Mouse (Mus musculus): ENCODE data around the gene Cpm. TPM values are rescaled to one million over a fixed set of nuclear protein-coding genes. Genes with fewer than 3 reads are reported as not detected.
"Not testable (repeated sequence)": the region's sequence is repeated elsewhere in the genome, so short reads cannot be mapped to it uniquely, and the experiment has no call there.

Gene Cpm
- total RNA-seq, 4 experiments from 2014 or later = 1.3 to 2.2 (median 1.5) TPM

DNA sequence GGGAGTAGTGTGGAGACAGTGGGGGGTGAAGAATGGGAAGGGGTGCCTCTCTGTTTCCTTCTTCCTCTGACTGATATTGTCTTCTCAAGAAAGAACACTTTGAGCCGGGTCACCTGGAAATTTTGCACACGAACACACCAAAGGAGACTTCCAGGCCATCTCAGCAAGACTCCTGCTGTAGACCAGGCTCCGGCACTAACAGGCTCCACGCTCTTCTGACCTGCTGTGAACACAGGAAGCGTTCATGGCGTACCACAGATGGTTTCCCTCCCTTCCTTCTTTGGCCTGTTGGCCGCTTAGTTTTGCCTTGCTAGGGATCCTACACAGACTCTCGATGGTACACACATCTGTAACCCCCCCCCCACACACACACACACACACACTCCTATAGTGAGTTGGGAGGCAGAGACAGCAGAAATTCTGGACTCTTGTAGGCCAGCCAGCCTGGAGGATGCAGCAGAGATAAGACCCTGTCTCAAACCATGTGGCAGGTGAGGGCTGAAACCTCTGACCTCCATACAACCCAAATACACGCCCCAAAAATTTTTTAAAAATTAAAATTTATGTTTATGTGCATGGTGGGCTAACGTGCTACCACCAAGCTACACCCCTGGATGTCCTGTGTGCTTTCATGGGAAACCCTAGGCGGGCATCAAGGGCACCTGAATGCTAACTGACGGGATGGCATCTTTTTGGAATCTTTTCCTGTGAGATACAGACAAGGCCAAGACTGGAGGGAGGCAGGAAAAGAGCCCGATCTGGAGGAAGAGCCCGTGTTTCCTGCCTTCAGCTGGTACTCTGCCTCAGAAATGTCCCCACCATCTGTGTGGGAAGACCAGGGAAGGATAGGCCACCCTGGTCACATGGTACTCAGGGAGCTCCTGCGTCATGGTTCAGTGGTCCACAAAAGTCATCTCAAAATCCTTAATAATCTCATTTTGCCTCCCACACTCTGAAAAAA, 23.7 kb upstream of the Cpm start:
- DNase-seq (ENCODE audit: low spot score in 2 of 2) = no peak

DNA sequence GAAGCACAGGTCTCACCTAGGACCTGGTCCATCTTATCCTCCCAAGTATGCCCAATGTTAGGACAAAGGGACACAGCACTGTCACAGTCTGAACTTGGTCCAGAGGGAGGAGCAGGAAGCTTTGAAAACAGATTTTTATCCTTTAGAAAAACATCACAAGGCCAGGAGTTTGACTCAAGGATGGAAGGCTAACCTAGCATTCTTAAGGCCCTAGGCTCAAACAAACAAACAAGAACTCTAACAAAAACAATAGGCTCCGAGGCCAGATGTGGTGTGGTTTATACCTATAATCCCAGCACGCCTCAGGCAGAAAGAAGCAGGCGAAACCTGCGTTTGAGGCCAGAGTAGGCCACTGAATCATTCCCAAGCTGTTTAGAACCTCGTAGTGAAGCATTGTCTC, 22.9 kb upstream of the Cpm start:
- no peak for DNase-seq (ENCODE audit: low spot score in 2 of 2)

DNA sequence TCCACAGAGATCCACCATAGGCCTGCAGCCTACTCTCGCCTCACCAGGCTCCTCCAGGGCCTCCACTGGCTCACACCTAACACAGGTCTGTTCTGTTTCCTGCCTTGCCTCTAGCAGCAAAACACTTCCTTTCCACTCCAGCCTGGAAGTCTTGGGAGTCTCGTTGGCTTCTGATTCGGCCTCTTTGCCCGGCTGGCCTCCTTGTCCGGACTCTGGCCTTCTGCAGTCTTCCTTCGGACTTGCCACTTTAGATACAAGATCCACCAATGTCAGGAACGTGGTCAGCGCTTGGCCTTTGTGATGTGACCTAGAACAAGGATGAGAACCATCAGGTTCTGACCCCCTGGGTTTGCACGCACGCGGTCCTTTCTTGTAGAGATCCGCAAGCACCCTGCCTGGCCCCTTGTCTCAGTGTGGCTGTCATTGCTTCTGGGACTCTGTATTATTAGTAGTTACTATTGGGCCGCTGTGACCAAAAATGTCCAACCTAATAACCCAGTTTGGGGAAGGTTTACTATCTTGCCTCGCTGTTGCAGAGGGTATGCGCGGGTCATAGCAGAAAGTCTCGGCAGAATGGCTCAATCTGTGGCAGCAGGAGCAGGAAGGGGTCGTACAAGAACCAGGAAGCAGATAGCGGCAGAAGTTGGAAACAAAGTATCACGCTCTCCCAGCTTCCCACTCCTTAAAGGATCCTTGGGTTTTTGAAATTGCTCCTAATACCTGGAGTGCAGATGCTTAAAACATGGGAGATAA, 22.1 kb upstream of the Cpm start:
- DNase-seq (ENCODE audit: low spot score in 2 of 2) = no peak

DNA sequence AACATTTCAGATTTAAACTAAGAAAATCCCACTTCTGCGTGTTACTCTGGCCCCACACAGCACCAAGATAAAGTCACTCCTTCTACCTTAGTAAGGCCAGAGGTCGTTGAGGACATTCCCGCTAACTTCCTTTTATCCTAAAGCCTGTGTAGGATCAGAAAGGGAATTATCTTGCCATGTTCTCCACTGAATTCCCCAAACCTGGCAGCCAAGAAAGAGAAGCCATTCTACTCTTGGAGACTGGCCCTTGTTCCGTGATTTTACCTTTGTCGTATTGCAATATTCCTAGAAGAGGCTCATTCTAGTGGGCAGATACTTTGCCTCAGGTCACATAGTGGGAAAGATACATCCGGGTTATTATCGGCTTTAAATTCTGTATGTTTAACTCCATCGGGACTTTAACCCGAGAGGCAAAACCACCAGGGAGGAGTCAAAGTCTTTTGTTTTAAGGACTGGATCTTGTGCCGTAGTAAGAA, 21.5 kb upstream of the Cpm start:
- no peak for DNase-seq (ENCODE audit: low spot score in 2 of 2)

DNA sequence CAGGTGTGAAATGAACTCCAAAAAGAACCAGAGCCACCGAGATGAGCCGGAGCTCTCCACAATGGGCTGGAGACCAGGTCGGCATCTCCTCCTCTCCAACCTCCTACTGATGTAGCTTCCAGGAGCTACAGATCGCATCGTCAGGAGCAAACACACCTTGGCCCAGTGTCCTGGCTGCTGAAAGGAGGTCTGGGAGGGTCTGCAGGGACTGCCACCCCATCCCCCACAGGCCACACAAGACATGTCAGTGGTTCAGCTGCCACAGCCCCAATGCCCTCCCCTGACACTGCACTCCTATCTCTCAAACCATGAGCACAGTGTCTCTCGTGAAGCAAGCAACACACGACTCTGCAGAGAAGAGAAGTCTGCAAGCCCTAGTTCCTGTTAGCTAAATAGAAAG, 20.8 kb upstream of the Cpm start:
- no peak for DNase-seq (ENCODE audit: low spot score in 2 of 2)

DNA sequence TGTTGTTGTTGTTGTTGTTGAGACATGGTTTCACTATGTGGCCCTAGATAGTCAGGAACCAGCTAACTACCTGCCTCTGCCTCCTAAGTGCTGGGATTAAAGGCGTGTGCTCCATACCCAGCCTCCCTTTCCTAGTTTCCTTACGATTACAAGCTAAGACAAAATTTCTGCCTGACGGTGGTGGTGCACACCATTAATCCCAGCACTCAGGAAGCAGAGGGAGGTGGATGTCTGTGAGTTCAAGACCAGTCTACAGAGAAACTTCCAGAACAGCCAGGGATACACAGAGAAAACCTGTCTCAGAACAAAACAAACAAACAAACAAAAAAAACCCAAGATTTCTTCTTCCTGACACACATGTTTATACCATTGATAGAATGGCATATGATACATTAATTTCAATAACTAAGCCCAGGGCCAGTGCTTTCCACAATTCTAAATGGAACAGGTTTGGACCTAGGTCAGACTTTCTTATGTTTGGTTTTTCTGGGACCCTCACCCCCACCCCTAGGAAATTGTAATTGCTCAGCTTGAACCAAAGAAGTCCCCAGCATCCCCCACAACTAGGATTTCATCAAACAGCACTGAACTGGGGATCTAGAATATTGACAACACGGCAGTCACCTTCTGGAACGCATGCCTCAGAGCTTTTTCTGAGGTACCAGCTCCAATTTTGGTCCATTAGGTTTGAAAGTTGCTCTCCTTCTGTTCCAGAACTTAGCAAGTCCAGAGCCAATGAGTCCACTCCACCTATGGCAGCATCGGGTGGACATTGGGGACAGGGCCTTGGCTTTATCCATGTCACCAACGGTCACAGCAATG, 20.1 kb upstream of the Cpm start:
- DNase-seq (ENCODE audit: low spot score in 2 of 2) = no peak

DNA sequence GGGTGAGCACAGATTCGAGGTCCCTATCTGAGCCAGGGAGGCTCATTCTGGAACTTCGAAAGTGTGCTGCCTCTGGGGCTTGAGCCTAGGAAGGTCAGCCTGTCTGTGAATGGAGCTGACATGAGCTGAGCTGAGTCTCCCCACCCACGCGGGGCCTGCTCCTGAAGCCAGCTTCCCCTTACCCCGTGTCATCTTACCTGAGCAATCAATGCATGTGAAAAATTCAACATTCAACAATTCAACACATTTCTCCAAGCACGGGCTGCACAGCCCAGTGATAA, 19.6 kb upstream of the Cpm start:
- DNase-seq (ENCODE audit: low spot score in 2 of 2) = no peak

DNA sequence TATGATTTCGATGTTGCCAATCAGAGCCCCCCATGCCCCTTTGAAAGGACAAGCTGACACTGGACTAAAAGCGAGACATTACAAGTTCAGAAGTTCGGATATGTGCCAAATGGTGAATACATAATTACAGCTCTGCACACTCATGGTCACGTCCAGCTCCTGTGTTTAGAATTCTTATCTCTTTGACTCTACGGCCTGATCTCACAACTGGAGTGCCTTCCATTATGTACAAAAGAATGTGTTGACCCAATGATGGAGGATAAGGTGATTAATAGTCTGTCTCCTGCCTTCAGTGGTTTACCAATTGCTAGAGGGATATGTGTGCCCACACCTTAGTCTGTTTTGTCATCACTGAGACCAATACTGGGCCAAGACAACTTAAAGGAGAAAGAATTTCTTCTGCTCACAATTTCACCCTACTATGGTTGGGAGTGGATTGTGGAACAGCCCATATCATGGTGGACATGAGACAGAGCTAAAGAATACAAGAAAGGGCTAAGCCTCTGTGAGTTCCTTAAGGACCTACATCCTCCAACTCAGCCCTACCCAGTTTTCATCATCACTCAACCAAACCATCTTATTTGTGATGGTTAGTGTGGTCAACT, 19.0 kb upstream of the Cpm start:
- no peak for DNase-seq (ENCODE audit: low spot score in 2 of 2)

DNA sequence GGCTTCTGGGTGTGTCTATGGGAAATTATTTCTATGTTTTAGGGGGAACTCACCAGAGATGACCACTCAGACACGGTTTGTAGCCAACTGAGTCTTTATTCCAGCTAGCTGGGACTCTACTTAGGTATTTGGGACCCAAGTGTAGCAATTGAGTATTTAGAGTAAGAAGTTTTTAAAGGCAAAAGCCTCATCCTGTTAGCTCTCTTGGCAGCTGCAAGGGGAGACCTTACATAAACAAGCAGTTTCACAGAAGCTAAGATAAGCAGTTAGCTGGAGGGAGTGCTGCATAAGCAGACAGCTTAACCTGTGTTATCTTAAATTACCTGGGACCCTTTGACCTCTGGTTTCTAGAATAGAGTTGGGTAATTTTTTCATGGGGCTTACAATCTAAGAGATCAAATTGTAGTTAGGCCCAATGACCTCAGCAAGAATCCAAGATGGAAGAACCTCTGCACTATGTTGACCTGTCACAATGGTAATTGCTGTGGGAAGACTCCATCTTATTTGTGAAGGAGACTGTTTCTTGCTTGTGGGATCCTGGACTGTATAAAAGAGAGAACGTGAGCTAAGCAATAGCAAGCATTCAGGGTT, 18.4 kb upstream of the Cpm start:
- no peak for DNase-seq (ENCODE audit: low spot score in 2 of 2)

DNA sequence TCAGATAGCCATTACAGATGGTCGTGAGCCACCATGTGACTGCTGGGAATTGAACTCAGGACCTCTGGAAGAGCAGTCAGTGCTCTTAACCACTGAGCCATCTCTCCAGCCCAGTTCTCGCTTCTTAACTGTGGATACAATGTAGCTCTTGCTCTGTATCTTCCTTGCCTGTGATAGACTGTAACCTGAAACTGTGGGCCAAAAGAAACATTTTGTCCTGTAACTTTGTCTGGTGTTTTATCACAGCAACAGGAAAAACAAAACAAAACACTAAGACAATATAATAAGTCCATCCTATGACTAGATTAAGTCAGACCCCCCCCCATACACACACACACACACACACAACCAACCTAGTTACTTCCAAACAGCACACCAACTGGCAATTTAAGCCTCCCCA, 17.8 kb upstream of the Cpm start:
- no peak for DNase-seq (ENCODE audit: low spot score in 2 of 2)

DNA sequence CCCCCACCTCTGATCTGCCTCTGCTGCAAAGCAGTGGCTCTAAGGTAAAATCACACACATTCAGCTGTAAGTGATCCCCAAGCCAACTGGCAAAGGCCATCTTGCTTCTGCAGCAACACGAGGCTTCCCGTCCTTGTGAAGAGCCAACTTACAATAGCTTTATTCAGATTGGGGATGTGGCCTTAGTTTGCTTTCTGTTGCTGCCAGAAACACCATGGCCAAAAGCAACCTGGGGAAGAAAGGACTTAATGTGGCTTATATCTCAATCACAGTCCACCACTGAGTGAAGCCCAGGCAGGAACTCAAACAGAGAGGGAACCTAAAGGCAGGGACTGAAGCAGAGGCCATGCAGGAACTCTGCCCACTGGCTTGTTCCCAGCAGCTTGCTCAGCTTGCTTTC, 17.3 kb upstream of the Cpm start:
- no peak for DNase-seq (ENCODE audit: low spot score in 2 of 2)

DNA sequence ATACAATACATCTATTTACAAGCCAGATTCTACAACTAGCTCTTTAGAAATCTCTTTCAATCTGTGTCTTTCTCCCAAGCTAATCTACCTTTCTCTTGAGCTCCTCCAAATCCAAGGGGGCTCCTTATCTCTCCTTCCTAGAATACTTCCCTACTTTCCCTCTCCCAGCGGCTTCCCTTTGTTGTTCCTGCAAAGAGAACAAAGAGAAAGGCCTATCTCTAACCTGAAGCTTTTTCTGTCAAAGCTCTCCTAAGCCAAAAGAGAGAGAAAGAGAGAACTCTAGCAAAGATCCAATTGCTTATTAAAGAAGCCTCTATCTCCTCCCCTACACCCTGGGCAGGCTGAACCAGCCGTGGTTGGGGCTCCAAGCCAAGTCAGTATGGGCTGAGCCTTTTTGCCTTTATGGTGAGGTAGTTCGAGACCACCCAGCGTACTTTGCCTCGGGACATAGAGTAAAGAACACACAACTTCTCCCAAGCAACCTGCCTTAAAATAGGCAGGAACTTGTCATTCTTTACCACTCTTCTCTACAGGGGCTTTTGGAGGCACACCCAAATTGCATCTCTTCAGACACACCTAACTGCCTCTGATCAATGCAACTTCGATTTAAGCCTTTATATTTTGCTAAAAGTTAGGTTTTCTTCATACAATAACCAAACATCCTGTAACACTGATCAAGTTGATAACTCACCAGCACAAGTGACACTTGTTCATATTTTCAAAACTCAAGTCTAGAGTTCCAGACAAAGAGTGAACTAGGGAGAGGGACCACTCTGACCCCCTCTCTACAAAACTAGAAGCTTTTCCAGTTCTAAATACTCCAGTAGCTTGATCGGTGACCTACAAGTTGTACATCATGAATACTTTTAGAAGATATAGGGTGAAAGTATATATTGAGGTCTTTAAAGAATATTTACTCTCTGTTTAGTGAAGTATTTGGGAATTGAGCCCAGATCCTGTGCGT, 16.4 kb upstream of the Cpm start:
- DNase-seq (ENCODE audit: low spot score in 2 of 2) = no peak

DNA sequence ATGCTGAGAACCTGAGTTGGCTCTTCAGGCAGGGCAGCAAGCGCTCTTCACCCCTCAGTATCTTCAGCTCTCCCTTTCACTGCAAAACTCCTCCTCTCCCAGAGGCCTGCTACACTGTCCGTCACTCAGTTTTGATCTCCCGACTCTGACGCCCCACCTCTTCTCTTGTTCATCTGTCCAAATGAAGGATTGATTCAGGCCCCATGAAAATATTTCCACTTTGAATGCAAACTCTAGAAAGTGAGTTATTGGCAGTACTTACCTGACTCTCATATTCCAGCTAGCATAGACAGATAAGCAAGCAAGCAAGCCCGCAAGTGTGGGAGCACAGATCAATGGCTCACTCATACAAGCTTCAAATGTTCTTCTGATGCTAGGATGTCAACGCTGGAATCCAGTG, 15.3 kb upstream of the Cpm start:
- DNase-seq (ENCODE audit: low spot score in 2 of 2) = no peak

DNA sequence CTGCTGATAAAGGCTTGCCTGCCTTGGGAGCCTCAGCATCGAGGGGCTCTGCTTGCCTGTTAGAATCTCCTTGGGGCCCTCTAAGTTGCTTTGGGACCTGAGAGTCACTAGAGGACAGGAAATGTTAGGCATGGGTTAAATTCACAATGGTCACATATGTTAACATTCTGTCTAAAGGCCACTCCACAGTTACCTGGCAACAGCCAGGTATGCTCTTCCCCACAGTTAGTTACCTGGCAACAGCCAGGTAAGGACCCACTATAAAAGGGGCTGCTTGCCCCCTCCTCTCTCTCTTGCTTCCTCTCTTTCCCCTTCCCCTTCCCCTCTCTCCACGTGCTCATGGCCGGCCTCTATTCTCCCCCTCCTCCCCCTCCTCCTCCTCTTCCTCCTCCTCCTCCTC, 14.9 kb upstream of the Cpm start:
- DNase-seq (ENCODE audit: low spot score in 2 of 2) = no peak

DNA sequence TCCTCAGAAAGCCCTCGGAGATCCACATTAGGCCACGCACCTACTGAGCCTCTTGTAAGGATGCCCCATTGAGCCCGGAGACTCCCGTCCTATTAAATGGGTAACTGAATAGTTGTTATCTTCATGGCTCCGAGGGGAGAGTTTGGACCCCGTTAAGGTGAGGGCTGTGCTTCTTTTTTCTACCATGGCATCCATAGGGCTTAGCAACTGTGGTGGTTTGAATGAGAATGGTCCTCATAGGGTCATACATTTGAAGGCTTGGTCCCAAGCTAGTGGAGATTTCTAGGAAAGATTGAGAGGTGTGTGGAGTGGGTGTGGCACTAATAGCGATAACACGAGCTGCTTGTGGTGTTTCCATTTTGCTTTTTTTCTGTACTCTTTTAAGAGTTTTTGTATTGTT, 14.1 kb upstream of the Cpm start:
- DNase-seq (ENCODE audit: low spot score in 2 of 2) = no peak

DNA sequence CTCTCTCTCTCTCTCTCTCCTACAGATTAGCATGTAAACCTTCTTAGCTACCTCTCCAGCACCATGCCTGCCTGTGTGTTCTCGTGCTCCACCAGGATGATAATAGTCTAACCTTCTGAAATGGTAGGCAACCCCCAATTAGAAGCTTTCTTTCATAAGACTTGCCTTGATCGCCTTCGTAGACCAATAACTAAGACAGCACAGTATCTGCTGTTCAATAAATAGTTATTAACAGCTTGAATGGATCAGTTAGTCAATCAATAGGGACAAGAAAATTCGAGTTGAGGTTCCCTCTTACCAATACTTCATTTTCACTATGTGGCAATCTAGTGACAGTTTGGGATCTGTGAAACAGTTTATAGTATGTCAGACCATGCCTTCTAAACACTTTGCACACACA, 13.6 kb upstream of the Cpm start:
- DNase-seq (ENCODE audit: low spot score in 2 of 2) = no peak

DNA sequence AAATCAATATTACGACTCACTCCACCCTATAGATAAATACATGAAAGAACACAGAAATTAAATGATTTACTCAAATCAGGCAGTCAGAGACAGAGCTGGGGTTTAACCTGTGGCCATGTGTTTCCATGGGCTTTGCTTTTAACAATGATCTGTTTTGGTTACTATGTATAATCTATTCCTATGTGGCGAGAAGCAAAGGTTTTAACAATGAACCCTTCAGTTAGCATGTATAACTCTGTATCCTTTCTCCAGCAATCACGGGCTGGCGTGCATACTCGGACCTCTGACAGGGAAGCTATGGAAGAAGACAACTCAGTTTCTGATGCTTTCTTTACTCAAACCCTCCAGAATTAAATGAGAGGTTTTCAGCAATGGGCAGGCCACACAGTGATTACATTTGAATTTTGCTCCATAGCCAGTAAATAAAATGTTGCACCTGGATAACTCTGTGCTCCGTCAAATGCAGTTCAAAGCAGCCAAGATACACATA, 13.1 kb upstream of the Cpm start:
- no peak for DNase-seq (ENCODE audit: low spot score in 2 of 2)

DNA sequence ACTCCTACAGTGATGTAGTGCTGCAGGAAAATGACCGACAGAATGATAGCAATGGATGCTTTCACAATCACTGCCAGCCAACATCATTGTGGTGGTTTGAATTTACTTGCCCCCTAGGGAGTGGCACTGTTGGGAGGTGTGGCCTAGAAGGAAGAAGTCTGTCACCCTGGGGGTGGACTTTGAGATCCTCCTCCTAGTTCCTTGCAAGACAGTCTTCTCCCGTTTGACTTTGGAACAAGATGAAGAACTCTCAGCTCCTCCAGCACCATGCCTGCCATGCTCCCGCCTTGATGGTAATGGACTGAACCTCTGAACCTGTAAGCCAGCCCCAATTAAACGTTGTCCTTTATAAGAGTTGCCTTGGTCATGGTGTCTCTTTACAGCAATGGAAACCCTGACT, 12.5 kb upstream of the Cpm start:
- DNase-seq (ENCODE audit: low spot score in 2 of 2) = not testable (repeated sequence)

DNA sequence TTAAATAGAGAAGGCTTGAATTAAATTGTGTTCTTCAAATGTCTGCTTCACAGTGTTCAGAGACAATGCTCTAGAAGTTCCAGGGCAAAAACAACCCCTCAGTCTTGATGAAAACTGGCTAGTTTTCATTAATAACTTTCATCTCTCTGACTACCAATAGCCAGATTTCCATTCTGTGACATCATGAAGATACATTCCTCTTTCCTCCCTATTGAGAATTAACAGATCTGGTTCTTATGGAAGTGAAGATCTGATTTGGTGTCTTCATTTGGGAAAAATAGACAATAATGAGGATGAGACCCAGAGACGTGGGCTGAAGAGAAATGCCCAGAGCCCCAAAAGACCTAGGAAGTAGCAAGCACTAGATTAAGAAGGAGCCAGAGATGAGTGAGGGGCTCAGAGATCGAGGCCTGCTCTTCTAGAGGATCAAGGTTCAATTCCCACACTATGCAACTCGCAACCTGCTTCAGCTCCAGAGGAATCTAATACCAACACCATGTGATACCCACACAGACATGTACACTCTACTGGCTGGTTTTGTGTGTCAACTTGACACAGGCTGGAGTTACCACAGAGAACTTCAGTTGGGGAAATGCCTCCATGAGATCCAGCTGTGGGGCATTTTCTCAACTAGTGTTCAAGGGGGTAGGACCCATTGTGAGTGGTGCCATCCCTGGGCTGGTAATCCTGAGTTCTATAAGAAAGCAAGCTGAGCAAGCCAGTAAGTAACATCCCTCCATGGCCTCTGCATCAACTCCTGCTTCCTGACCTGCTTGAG, 11.5 kb upstream of the Cpm start:
- no peak for DNase-seq (ENCODE audit: low spot score in 2 of 2)
